Mouse (Mus musculus) spleen, postnatal 36 days (tissue): ENCODE measurements around the gene Pde1c.

Experiments used
- DNase-seq, 2 experiments: peaks; one replicate each; pipeline ENCODE4 v3.0.0; 2022; ENCODE audit warnings: low spot score in 2 of 2, mixed read lengths in 1 of 2

The Pde1c gene

GRCm38 (mm10) chr6:56076378-56076805, 492.5 kb downstream of the Pde1c start:
- DNase-seq: no peak

GRCm38 (mm10) chr6:56068516-56068915, 500.4 kb downstream of the Pde1c start:
- no peak for DNase-seq

GRCm38 (mm10) chr6:56066632-56067282, 502.1 kb downstream of the Pde1c start:
- DNase-seq: no peak

GRCm38 (mm10) chr6:56063736-56064135, 505.2 kb downstream of the Pde1c start:
- no peak for DNase-seq

- DNase-seq: no peak
These were observed 519.8 kb downstream of the Pde1c start for GRCm38 (mm10) chr6:56049104-56049503.

GRCm38 (mm10) chr6:56048580-56048979, 520.3 kb downstream of the Pde1c start:
- no peak for DNase-seq

- no peak for DNase-seq
These were observed 524.2 kb downstream of the Pde1c start for GRCm38 (mm10) chr6:56044716-56045115.

GRCm38 (mm10) chr6:56044270-56044669, 524.6 kb downstream of the Pde1c start:
- DNase-seq: no peak

GRCm38 (mm10) chr6:56039476-56040055, 529.3 kb downstream of the Pde1c start:
- DNase-seq: no peak

GRCm38 (mm10) chr6:56035054-56035453, 533.8 kb downstream of the Pde1c start:
- DNase-seq: no peak

- no peak for DNase-seq
These were observed 536.7 kb downstream of the Pde1c start for GRCm38 (mm10) chr6:56032231-56032630.

- DNase-seq: no peak
These were observed 538.9 kb downstream of the Pde1c start for GRCm38 (mm10) chr6:56029986-56030385.

GRCm38 (mm10) chr6:56027966-56028365, 540.9 kb downstream of the Pde1c start:
- DNase-seq: no peak

GRCm38 (mm10) chr6:56027318-56027717, 541.6 kb downstream of the Pde1c start:
- DNase-seq: no peak

GRCm38 (mm10) chr6:56025533-56025932, 543.4 kb downstream of the Pde1c start:
- DNase-seq: no peak
